Mouse (Mus musculus) limb, embryonic 12.5 days (tissue): ENCODE measurements around the gene Wfdc6b. TPM values are rescaled to one million over a fixed set of nuclear protein-coding genes. Genes with fewer than 3 reads are reported as not detected.

ENCODE experiments used
- polyA plus RNA-seq: library from polyadenylated mRNA; unstranded; fragments of >200 nt; fragmentation: Nextera tagmentation; extraction: Ambion mirVana; gene quantifications from 2 replicates; pipeline ENCODE4 v1.2.1, GENCODE M21; 2016

Gene Wfdc6b
- polyA plus RNA-seq, 1 experiment from 2014 or later: not detected

Other genes with a start within 250 kb of the Wfdc6b start
- gene Slpi, start 224.4 kb upstream of the Wfdc6b start, polyA plus RNA-seq: 1.2 and 2.5 TPM in 2 replicates
- gene Rbpjl, start 210.4 kb upstream of the Wfdc6b start, polyA plus RNA-seq: 0.40 and 0.55 TPM in 2 replicates
- 50.5 and 78.0 TPM in 2 replicates for gene Matn4, start 208.4 kb upstream of the Wfdc6b start, polyA plus RNA-seq
- 34.3 and 36.5 TPM in 2 replicates for gene Sdc4, start 169.6 kb upstream of the Wfdc6b start, polyA plus RNA-seq
- 55.2 and 59.2 TPM in 2 replicates for gene Sys1, start 156.6 kb upstream of the Wfdc6b start, polyA plus RNA-seq
- gene Gm20458, start 152.6 kb upstream of the Wfdc6b start, polyA plus RNA-seq: 2.3 and 3.4 TPM in 2 replicates
- gene Trp53tg5, start 139.8 kb upstream of the Wfdc6b start, polyA plus RNA-seq: not detected in 2 replicates
- 1.2 and 1.7 TPM in 2 replicates for gene Dbndd2, start 127.4 kb upstream of the Wfdc6b start, polyA plus RNA-seq
- 24.9 and 32.7 TPM in 2 replicates for gene Pigt, start 116.0 kb upstream of the Wfdc6b start, polyA plus RNA-seq
- gene Wfdc2, start 51.1 kb upstream of the Wfdc6b start, polyA plus RNA-seq: 36.2 and 39.6 TPM in 2 replicates
- not detected in 2 replicates for gene Spint3, start 40.1 kb upstream of the Wfdc6b start, polyA plus RNA-seq
- gene Wfdc6a, start 28.1 kb upstream of the Wfdc6b start, polyA plus RNA-seq: 0.28 TPM in 1 of 2 replicates, not detected in the other
- gene Eppin, start 19.9 kb upstream of the Wfdc6b start, polyA plus RNA-seq: not detected in 2 replicates
- gene Wfdc8, start 104 bp downstream of the Wfdc6b start, polyA plus RNA-seq: not detected in 2 replicates
- not detected in 2 replicates for gene Wfdc16, start 25.3 kb downstream of the Wfdc6b start, polyA plus RNA-seq
- not detected in 2 replicates for gene Wfdc10, start 42.5 kb downstream of the Wfdc6b start, polyA plus RNA-seq
- not detected in 2 replicates for gene Wfdc9, start 43.1 kb downstream of the Wfdc6b start, polyA plus RNA-seq
- not detected in 2 replicates for gene Wfdc11, start 60.6 kb downstream of the Wfdc6b start, polyA plus RNA-seq
- not detected in 2 replicates for gene Wfdc13, start 71.6 kb downstream of the Wfdc6b start, polyA plus RNA-seq
- not detected in 2 replicates for gene Spint4, start 85.0 kb downstream of the Wfdc6b start, polyA plus RNA-seq
- not detected in 2 replicates for gene Spint5, start 101.8 kb downstream of the Wfdc6b start, polyA plus RNA-seq
- 0.61 and 0.91 TPM in 2 replicates for gene Wfdc3, start 132.4 kb downstream of the Wfdc6b start, polyA plus RNA-seq
- gene Dnttip1, start 132.5 kb downstream of the Wfdc6b start, polyA plus RNA-seq: 95.9 and 105 TPM in 2 replicates
- gene Ube2c, start 156.4 kb downstream of the Wfdc6b start, polyA plus RNA-seq: 558 and 599 TPM in 2 replicates
- 73.9 and 74.6 TPM in 2 replicates for gene Tnnc2, start 166.4 kb downstream of the Wfdc6b start, polyA plus RNA-seq
- 19.0 and 19.2 TPM in 2 replicates for gene Snx21, start 172.3 kb downstream of the Wfdc6b start, polyA plus RNA-seq
- 13.8 and 14.0 TPM in 2 replicates for gene Acot8, start 191.4 kb downstream of the Wfdc6b start, polyA plus RNA-seq
- gene Zswim3, start 191.6 kb downstream of the Wfdc6b start, polyA plus RNA-seq: 8.5 TPM in 2 replicates
- gene Zswim1, start 209.2 kb downstream of the Wfdc6b start, polyA plus RNA-seq: 17.3 and 20.4 TPM in 2 replicates
- not detected in 2 replicates for gene Spata25, start 215.0 kb downstream of the Wfdc6b start, polyA plus RNA-seq
- 103 and 107 TPM in 2 replicates for gene Ctsa, start 219.4 kb downstream of the Wfdc6b start, polyA plus RNA-seq
- 6.3 and 6.8 TPM in 2 replicates for gene Neurl2, start 219.9 kb downstream of the Wfdc6b start, polyA plus RNA-seq
- gene Pltp, start 244.2 kb downstream of the Wfdc6b start, polyA plus RNA-seq: 32.6 and 37.0 TPM in 2 replicates